Mouse (Mus musculus) G1E (cell line): ENCODE results near the gene Erg. TPM values are rescaled to one million over a fixed set of nuclear protein-coding genes. Genes with fewer than 3 reads are reported as not detected.

Experiments
- ATAC-seq: 2 replicates; pipeline ENCODE4 v1.8.0; 2016; ENCODE audit warnings: mild to moderate bottlenecking; ENCODE audit not compliant: insufficient number of reproducible peaks, poor library complexity, low FRiP score, severe bottlenecking; ENCODE audit errors: extremely low read depth
- DNase-seq: peaks from one replicate; pipeline ENCODE4 v3.0.0; 2012; ENCODE audit warnings: low spot score
- H3K27me3 ChIP-seq: 2 replicates; pipeline ENCODE4 v1.6.1; 2012; ENCODE audit warnings: mild to moderate bottlenecking, low read length, inconsistent platforms; ENCODE audit not compliant: insufficient read depth
- H3K36me3 ChIP-seq: replicated peaks from 2 replicates; pipeline ENCODE3; 2012; ENCODE audit warnings: mild to moderate bottlenecking, inconsistent platforms
- H3K4me1 ChIP-seq: 2 replicates; pipeline ENCODE4 v1.6.1; 2012; ENCODE audit warnings: low read depth, low read length, inconsistent platforms, mixed read lengths; ENCODE audit not compliant: insufficient read depth
- H3K4me3 ChIP-seq: 2 replicates; pipeline ENCODE4 v1.5.1; 2012; ENCODE audit warnings: low read depth, mild to moderate bottlenecking, inconsistent platforms, low read length, moderate library complexity, mixed read lengths
- H3K9me3 ChIP-seq: replicated peaks from 2 replicates; pipeline ENCODE4 v1.6.1; 2012; ENCODE audit warnings: inconsistent platforms
- CTCF ChIP-seq: IDR thresholded peaks from 2 replicates; pipeline ENCODE4 v1.5.1; 2012; ENCODE audit warnings: low read depth, low read length, inconsistent platforms, mixed read lengths
- GATA1 ChIP-seq: IDR thresholded peaks from 2 replicates; pipeline ENCODE4 v1.6.1; 2012; ENCODE audit warnings: borderline replicate concordance, low read length, inconsistent platforms, mixed read lengths
- GATA2 ChIP-seq: IDR thresholded peaks from 2 replicates; pipeline ENCODE4 v1.6.1; 2012; ENCODE audit warnings: low read depth, low read length, inconsistent platforms, borderline replicate concordance
- POLR2AphosphoS5 ChIP-seq: IDR thresholded peaks from 2 replicates; pipeline ENCODE4 v1.6.1; 2012; ENCODE audit warnings: low read depth, low read length, inconsistent platforms; ENCODE audit not compliant: insufficient replicate concordance
- TAL1 ChIP-seq: conservative IDR thresholded peaks from 2 replicates; pipeline ENCODE4 v1.6.1; 2012; ENCODE audit warnings: low read depth, low read length, inconsistent platforms, mixed read lengths
- polyA plus RNA-seq: library from polyadenylated mRNA; stranded (reverse); fragments of >175 nt; gene quantifications from 2 replicates; pipeline ENCODE4 v1.2.3, GENCODE M21; 2012
- total RNA-seq, 2 experiments: library from RNA; stranded (forward) in 1 of 2; stranded (reverse) in 1 of 2; fragments of 200-1000 nt in 1 of 2; fragments of >200 nt in 1 of 2; fragmentation: Nextera tagmentation in 1 of 2; gene quantifications; 2 replicates each; pipeline ENCODE4 v1.2.3; 2014 to 2017

Gene Erg
- total and polyA plus RNA-seq, 3 experiments, result 2.0 to 17.7 (median 7.4) TPM

GRCm38 (mm10) chr16:95438848-95439540 is 147.4 kb downstream of the Erg start:
- peak; percentile 69 for DNase-seq
- Histone ChIP-seq H3K4me1 (peaks cover 87% of the 10 kb centered on the region), H3K36me3 (peaks cover 3% of the 10 kb centered on the region), H3K27me3 (no peaks in the 10 kb centered on the region), H3K4me3 (peak overlapping the region; percentile 59; the same call in 1 of the 2 replicates), H3K9me3 (no peaks in the 10 kb centered on the region)
- no peak; the same call in 1 of the 2 replicates for TF ChIP-seq POLR2AphosphoS5
- 0 out of 2 replicates have a peak, but pooled peaks have one; percentile 54 for TF ChIP-seq GATA2
- peak; percentile 90 for TF ChIP-seq TAL1
- peak; percentile 61 for ATAC-seq

GRCm38 (mm10) chr16:95436611-95437010 is 149.8 kb downstream of the Erg start:
- ATAC-seq (no peak), DNase-seq (no peak)
- H3K4me3 ChIP-seq, result no peak overlapping the region
- no peaks in the 10 kb centered on the region for H3K9me3 ChIP-seq
- H3K4me1 ChIP-seq, result peaks cover 92% of the 10 kb centered on the region
- H3K36me3 ChIP-seq, result peaks cover 7% of the 10 kb centered on the region
- no peak for TF ChIP-seq POLR2AphosphoS5
- TF ChIP-seq GATA2, result no peak
- TF ChIP-seq TAL1, result no peak
- no peak for TF ChIP-seq GATA1
- no peak for TF ChIP-seq CTCF
- no peaks in the 10 kb centered on the region for H3K27me3 ChIP-seq

DNA sequence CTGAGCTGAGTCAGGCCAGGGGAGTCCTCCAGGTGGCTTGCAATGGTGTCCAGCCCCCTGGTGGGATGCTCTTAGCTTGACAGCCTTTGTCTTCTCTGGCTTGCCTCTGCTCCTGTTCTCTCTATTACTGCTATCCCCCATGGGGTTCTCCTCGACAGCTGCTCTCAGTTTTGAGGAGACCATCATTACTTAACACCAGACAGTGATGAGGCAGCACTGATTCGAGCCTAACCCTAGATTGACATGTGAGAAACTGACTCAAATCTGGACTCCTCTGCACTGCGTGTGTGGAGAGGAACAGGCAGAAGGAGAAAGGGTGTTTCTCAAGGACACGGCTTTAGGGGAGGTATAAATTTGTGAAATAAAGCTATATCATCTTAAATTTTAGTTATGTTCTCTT is 150.3 kb downstream of the Erg start:
- no peaks in the 10 kb centered on the region for H3K27me3 ChIP-seq
- DNase-seq, result no peak
- no peak overlapping the region; the same call in 1 of the 2 replicates for H3K4me3 ChIP-seq
- TF ChIP-seq TAL1 (no peak), GATA2 (no peak), GATA1 (no peak), CTCF (no peak), POLR2AphosphoS5 (no peak)
- no peaks in the 10 kb centered on the region for H3K9me3 ChIP-seq
- peaks cover 7% of the 10 kb centered on the region for H3K36me3 ChIP-seq
- ATAC-seq, result no peak
- H3K4me1 ChIP-seq, result peaks cover 87% of the 10 kb centered on the region

DNA sequence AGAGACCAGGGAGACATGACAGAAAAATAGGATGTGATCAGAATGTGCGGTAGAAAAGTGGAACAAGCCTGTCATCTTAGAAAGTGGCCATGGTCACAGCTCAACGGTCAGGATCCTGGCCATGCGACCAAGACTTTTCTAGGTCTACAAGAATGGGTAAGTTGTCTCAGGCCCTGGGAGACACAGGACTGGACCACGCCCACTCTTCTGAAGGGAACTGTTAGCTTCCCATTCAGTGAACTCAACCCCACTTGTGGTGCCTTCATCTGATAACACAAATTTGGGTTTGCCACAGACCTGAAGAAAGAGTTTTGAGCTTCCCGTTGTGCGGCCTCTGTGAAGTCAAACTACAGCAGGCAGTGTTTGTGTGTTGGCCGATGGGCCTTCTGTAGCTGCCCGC is 152.0 kb downstream of the Erg start:
- TF ChIP-seq GATA2 (0 out of 2 replicates have a peak, but pooled peaks have one; percentile 21), CTCF (no peak)
- Histone ChIP-seq H3K9me3 (no peaks in the 10 kb centered on the region), H3K4me3 (peak overlapping the region; percentile 42; the same call in 1 of the 2 replicates), H3K36me3 (peaks cover 10% of the 10 kb centered on the region), H3K27me3 (no peaks in the 10 kb centered on the region), H3K4me1 (peaks cover 87% of the 10 kb centered on the region)
- peak; percentile 41 for ATAC-seq
- DNase-seq, result peak; percentile 53

- no peak for ATAC-seq
- no peak for TF ChIP-seq POLR2AphosphoS5
- TF ChIP-seq CTCF, result no peak
- TF ChIP-seq GATA1, result no peak
- no peak for TF ChIP-seq TAL1
- no peak for TF ChIP-seq GATA2
- peaks cover 8% of the 10 kb centered on the region for H3K36me3 ChIP-seq
- no peak overlapping the region for H3K4me3 ChIP-seq
- no peak for DNase-seq
- peaks cover 77% of the 10 kb centered on the region for H3K4me1 ChIP-seq
- no peaks in the 10 kb centered on the region for H3K9me3 ChIP-seq
- no peaks in the 10 kb centered on the region for H3K27me3 ChIP-seq
Observed at GRCm38 (mm10) chr16:95432540-95432971, 153.8 kb downstream of the Erg start.

DNA sequence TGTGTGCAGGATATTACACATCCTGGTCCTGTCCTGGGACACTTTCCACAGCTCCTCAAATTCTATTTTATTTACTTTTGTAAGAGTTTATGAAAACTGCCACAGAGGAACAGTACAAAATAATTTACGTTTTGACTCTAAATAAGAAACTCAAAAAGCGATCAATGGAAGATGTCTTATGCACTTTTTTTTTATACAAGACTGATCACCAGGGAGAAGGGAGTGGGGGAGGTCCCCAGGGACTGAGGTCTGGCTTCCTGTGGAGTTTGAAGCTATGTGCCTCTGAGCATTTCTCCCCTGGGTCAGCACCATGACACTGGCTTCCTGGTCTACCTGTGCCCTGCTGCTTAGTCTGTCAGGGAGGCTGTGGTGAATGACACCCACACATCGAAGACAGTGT is 156.5 kb downstream of the Erg start:
- DNase-seq (no peak), ATAC-seq (no peak)
- H3K4me1 ChIP-seq, result peaks cover 70% of the 10 kb centered on the region

More for the DNA sequence above, 156.5 kb downstream of the Erg start:
- no peak for TF ChIP-seq POLR2AphosphoS5
- TF ChIP-seq CTCF, result no peak
- TF ChIP-seq TAL1, result no peak
- no peak for TF ChIP-seq GATA2
- no peak for TF ChIP-seq GATA1
- Histone ChIP-seq H3K4me3 (no peak overlapping the region), H3K9me3 (no peaks in the 10 kb centered on the region), H3K36me3 (peaks cover 9% of the 10 kb centered on the region), H3K27me3 (no peaks in the 10 kb centered on the region)
